Mouse (Mus musculus) right cerebral cortex, postnatal 10 days (tissue): ENCODE measurements around the gene Olfr1564.
"Not testable (repeated sequence)": the region's sequence is repeated elsewhere in the genome, so short reads cannot be mapped to it uniquely, and the experiment has no call there.

Source experiments
- DNase-seq, 2 experiments: peaks; one replicate each; pipeline ENCODE4 v3.0.0; 2021; ENCODE audit warnings: low spot score in 2 of 2

Gene Olfr1564

DNA sequence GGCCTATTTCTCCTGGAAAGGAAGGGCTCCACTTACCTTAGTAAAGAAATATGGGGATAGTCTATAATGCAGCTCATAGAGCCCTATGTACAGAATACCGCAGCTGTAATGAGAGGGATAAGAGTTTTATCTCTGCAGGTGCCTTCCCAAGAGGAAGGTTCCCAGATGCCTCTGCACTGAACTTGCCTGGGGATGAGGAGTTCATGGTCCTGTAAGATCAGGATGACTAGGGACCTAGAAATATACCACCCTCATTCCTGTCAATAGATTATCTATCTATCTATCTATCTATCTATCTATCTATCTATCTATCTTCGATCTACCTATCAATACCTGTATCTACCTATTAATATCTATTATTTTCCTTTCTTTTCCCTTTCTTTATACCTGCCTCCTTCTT lies at the start of gene Olfr1564:
Gene Olfr1564, minus strand, starts transcription at position 101 of the 400 bp plus-strand sequence.
- DNase-seq, result no peak

DNA sequence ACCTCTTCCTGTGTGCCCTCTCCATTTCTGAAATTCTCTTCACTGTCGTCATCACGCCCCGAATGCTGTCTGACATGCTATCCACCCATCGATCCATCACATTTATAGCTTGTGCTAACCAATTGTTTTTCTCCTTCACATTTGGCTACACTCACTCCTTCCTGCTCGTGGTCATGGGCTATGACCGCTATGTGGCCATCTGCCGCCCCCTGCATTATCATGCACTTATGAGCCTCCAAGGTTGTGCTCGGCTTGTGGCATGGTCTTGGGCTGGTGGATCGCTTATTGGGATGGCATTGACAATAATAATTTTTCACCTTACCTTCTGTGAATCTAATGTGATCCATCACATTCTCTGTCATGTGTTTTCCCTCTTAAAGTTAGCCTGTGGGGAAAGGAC lies 47.4 kb upstream of the Olfr1564 start:
- no peak for DNase-seq

DNA sequence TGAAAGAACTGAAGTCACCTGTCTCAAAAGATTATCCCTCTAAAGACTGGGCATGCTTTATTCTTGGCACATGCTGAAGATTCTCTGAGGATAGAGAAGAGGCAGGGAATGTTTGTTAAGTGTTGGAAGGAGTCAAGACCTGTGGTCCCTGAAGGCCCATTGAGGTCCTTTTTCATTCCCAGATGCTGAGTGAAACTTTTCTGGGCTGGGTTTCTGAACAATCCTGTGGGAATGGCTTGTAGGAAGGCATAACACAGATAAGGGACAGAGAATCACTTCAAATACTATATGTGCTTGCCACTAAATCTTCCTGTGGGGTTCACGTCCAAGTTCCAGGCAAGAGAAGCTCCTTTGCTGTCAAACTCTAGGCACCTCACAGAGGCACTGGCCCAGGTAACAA lies 42.9 kb upstream of the Olfr1564 start, which contains the start of gene Olfr63:
Gene Olfr63, plus strand, starts transcription at position 301 of the 400 bp plus-strand sequence.
- no peak for DNase-seq

DNA sequence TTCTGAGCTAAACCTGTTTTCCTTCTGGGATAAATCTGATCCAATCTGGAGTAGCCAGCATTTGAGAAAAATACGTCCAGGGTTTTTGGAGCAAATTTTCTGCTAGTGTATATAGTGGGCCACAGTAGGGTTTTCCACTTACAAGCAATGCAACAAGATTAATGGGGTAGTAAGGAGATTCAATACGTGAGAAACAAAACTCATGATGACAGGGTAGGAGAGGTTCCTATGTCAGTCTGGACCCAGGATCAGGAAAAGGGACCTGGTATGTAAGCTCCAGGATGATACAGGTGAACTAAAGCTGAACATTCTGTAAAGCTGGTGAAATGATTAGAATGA lies 33.8 kb upstream of the Olfr1564 start:
- DNase-seq, result not testable (repeated sequence)

DNA sequence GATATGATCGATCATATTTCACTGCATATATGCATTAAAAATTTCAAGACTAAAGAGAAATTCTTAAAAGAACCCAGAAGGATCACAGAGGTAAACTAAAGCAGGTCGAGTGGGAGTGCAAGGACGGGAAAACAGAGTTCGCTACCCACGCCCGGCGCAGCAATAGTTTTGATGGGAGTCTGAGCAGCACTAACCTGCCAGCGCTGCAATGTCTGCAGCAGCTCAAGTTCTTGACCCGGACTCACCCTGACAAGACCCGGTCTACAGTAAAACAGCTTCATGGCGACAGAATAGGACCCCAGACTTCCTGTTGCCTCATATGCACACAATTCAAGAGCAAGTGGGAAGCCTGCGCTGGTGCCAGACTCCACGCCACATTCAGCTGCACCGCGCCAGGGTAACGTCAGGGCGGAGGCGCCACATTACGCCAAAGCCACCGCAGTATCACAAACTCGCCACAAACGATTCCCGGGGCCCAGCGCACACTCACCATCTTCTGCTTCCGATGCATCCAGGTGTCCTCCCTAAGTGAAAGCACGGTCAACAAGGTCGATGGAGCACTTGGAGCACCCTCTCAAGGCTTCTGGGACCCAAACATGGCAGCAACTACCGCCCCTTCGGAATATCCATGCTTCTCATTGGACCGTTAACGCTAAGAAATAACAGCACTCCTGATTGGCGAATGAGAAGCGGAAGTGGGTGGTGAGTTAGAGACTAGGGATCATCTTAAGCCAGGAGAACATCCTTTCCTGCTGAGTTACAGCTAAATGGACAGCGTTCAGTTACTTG lies 33.2 kb upstream of the Olfr1564 start, which contains the start of gene Zfp955a:
Gene Zfp955a, minus strand, starts transcription at position 616 of the 789 bp plus-strand sequence.
- DNase-seq, result not testable (repeated sequence)

DNA sequence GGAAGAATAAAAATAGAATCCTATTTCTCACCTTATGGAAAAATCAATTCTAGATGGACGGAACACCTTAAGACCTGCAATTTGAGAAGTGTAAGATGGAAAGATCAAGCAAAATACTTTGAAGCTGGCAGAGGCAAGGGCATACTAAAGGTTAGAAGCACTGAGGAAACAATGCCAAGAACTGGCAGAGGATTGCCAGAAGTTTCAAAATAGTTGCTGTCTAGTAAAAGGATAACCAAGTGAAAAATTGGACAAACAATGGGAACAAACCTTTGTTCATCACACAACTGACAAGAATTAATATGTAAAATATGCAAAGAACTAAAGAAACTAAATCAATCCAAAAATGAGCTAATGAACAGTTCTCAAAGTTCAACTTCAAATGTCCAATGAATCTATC lies 15.2 kb upstream of the Olfr1564 start:
- not testable (repeated sequence) for DNase-seq

DNA sequence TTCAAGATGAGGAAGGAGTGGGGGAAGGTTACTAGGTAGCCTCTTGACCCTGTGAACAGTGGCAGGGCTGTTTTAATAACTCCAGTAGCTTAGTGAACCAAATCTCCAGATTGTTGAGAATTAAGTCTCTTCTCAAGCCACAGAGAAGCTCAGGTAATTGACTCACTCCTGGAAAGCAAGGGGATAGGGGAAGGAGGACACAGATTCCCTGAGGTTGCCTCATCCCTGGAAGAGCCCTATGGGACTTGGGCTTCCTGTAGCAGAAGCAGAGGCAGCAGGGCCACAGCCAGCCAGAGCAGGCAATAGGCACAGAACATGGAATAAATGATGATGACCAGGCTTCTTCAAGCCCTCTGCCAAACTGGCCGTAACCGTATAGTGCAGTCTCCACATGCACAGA lies 30.5 kb downstream of the Olfr1564 start, which contains the start of gene Olfr239:
Gene Olfr239, plus strand, starts transcription at position 301 of the 400 bp plus-strand sequence.
- DNase-seq, result not testable (repeated sequence)

DNA sequence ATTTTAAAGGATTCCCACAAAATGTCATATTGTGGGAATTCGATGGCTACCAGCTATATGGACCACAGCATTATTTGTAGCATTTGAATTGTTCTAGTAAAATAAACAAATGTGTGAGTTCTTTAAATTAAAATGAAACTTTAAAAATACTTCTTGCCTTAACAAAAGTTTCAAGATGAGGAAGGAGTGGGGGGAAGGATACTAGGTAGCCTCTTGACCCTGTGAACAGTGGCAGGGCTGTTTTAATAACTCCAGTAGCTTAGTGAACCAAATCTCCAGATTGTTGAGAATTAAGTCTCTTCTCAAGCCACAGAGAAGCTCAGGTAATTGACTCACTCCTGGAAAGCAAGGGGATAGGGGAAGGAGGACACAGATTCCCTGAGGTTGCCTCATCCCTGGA lies 53.3 kb downstream of the Olfr1564 start, which contains the start of gene Olfr55:
Gene Olfr55, plus strand, starts transcription at position 301 of the 400 bp plus-strand sequence.
- not testable (repeated sequence) for DNase-seq
